Mouse (Mus musculus): Measurements from ENCODE around the gene Fes. TPM values are rescaled to one million over a fixed set of nuclear protein-coding genes. Genes with fewer than 3 reads are reported as not detected.

Fes gene
- total RNA-seq, 2 experiments from 2014 or later: 5.0 to 5.7 TPM

DNA sequence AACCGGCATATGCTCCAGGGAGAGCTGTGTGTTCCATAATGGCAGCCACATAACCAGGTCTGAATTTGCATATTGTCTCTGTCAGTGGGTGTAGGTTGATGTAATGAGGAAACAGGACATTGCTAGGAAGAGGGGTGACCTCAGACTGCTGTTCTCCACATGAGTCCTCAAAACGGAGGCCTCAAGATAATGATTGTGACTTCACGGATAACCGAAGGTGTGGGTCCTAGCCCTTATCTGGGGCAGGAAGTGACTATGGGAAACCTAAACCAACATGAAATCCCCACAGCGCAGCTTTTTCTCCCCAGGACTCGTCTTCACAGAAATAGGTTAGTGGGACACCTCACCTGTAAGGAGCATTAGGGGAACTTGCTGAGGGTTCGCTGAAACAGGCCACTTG is 29.2 kb upstream of the Fes start:
- H3K4me3 ChIP-seq: no peak overlapping the region
- no peak overlapping the region for H3K27ac ChIP-seq
- DNase-seq (ENCODE audit: low spot score in 2 of 2): no peak
- TF ChIP-seq CTCF (conservative IDR thresholded peaks at IDR 0.05): no peak

DNA sequence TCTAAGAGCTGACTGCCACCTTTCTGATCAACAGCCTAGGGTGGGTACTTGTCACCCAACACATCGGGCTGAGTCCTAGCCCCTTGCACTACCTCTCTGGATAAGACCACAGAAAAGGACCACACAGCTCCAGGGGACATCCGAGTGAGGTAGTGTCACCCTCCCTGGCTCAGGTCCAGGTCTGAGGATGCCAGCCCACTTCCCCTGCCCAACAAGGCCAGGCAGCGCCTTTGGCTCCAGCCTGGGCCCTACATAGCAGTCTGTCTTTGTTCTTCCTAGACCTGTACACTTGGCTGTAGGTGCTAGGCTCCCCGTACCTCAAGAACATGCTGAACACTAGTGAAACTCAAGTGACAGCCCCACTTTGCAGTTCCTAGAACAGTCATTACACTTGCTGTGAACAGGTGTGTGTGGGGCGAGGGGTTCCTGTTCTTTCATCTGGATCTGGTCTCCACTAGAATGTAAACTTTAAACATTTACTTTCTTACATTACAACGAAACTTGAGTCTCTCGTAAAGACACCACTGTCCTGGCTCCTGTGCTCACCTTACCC is 26.6 kb upstream of the Fes start:
- Histone ChIP-seq H3K4me3 (no peak overlapping the region), H3K27ac (no peak overlapping the region)
- no peak for TF ChIP-seq CTCF (conservative IDR thresholded peaks at IDR 0.05)
- DNase-seq (ENCODE audit: low spot score in 2 of 2): no peak

DNA sequence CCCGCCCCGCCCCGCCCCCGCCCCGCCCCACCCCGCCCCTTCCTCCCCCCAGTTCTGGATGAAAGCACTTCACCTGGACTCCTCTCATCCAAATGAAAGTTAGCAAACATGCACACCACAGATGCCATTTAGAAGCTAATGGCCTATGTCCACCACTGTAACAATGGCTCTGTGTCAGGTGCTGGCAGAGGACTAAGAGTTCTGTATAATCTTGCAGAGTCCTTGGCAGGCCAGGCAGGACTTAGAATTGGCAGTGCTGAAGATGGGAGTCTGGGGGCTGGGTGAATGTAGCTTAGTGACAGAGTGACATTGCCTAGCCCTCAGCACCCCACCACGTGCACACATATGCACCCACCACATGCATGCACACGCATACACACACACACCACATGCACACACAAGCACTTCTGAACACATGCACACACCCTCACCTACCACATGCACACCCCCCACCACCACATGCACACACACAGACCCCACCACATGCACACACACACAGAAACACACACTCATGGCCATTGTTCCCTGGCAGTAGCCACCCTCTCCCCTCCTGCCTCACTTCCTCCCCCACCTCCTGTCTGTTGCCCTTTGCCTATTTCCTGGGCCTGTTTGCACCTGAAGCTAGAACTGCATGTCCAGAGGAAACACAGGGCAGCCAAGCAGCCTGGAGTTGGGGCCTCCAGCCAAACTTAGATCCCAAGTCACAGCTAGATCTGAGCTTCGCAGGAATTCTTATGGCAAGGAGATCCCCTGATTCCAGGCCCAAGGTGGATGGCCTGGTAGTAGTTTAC is 26.0 kb upstream of the Fes start:
- Histone ChIP-seq H3K27ac (no peak overlapping the region), H3K4me3 (no peak overlapping the region)
- DNase-seq (ENCODE audit: low spot score in 2 of 2): no peak
- TF ChIP-seq CTCF (conservative IDR thresholded peaks at IDR 0.05): no peak

DNA sequence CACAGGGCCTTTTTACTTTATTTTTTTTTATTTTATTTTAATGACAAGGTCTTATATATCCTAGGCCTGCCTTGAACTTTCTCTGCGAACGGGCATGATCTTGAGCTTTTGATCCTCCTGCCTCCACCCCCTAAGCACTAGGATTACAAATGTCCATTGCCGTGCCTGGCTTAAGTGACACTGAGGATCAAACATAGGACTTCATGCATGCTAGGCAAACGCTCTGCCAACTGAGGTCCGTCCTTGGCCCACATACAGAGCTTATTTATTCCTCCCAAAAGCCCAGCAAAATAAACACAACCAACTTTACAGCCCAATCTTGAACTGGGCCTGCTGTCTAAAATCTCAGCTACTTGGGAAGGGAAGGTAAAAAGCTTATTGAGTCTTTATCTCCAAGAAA is 25.0 kb upstream of the Fes start:
- Histone ChIP-seq H3K4me3 (no peak overlapping the region), H3K27ac (no peak overlapping the region)
- no peak for TF ChIP-seq CTCF (conservative IDR thresholded peaks at IDR 0.05)
- no peak for DNase-seq (ENCODE audit: low spot score in 2 of 2)

DNA sequence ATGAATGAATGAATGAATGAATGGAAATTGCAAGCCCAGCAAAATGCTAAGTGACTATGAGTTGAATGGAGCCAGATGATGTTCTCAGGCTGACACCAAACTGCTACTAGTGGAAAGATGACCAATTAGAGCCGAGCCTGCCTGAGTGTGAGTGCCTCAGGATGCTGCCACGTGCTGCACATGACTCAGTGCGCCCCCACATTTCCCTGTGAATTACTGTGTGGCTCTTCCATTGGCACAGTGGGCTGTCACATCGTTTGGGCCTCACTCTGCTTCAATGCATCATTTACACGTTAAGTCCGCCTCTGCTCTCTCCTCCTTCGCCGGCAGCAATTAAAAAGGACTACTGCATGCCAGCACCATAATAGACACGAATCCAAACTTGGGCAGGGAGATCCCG is 24.5 kb upstream of the Fes start:
- no peak overlapping the region for H3K4me3 ChIP-seq
- DNase-seq (ENCODE audit: low spot score in 2 of 2): peak; percentile 65 to 77
- H3K27ac ChIP-seq: no peak overlapping the region
- no peak for TF ChIP-seq CTCF (conservative IDR thresholded peaks at IDR 0.05)

DNA sequence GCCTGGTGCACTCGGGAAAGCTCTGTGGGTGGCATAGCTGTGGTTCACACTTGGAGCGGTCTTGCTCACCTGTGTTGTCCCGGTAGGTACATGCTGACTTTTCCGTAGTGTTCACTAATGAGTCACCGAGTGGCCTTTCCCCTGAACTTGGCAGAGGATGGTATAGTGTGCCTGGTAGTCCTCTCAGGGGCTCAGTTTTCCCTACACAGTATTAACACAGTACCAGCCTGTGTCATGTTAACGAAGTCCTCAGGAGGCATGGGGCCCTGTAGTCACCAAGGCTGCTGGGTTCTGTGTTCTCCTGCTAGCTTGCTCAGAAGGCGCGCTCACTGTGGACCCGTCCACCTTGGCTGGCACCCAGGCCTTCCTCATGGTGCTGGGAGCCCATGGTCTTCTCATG is 22.6 kb upstream of the Fes start:
- no peak for DNase-seq (ENCODE audit: low spot score in 2 of 2)
- Histone ChIP-seq H3K27ac (no peak overlapping the region), H3K4me3 (no peak overlapping the region)
- no peak for TF ChIP-seq CTCF (conservative IDR thresholded peaks at IDR 0.05)

DNA sequence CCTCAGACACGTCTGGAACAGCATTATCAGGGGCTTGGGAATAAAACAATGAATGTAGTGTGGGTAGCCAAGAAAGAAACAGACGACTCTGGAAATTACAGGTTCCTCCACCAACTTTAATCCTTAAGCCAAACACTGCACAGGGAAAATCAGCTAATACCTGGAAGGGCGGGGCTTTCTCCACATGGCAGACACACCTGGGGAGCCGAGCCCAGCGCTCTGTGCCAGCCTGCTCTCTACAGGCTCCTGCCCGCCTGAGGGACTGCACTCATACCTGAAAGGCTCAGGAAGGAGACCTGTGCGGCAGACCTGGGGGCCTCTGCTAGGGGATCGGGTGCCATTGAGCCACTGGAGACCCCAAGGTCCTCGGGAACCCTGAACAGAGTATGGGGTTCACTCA is 20.0 kb upstream of the Fes start:
- no peak for DNase-seq (ENCODE audit: low spot score in 2 of 2)
- no peak overlapping the region for H3K27ac ChIP-seq
- no peak overlapping the region for H3K4me3 ChIP-seq
- no peak for TF ChIP-seq CTCF (conservative IDR thresholded peaks at IDR 0.05)

DNA sequence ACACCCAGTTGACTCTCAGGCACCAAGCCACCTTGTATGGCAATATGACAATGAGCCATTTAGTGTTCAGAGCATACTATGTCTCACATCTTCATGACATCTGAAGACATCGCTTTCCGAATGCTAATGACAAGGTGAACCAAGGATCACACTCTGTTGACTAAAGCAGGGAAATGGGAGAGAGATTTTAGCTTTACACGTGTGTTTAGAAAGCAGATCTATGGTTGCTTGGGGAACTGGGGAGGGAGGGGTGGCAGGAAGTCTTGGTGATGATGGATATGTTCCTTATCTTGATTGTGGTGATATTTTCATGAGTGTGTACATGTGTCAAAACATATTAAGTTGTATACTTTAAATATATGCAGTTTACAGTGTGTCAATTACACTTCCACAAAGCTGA is 18.4 kb upstream of the Fes start:
- DNase-seq (ENCODE audit: low spot score in 2 of 2): no peak
- no peak for TF ChIP-seq CTCF (conservative IDR thresholded peaks at IDR 0.05)
- H3K27ac ChIP-seq: no peak overlapping the region
- H3K4me3 ChIP-seq: no peak overlapping the region

DNA sequence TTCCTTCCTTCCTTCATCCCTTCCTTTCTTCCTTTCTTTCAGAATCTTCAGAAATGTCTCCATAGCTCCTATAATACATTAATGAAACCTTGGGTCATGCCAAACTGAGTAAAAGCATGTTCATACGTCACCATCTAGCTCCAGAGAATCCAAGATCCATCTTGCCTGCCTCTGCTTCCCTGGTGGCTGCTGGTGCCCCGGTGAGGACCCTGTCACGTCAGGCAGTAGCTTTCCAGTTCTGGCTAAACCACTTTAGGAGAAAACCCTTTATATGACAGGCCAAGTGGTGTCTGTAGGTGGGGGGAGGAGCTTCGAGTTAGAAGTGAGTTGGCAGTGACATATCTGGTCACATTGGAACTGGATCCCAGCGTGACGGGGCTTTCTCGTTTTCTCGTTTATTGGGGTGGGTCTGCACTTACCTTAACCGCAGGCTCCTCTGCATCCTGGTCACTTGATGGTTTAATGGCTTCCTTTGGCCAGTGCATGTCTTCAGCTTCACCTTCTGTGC is 17.5 kb upstream of the Fes start, which contains the start of gene Furin:
Gene Furin (minus strand): TSS at position 249 of the 508 bp plus-strand sequence.
- H3K4me3 ChIP-seq: no peak within 1 kb of the TSS
- H3K27ac ChIP-seq: peak within 1 kb of the TSS; percentile 95; the same call in 1 of the 2 replicates
- DNase-seq (ENCODE audit: low spot score in 2 of 2): no peak
- no peak for TF ChIP-seq CTCF (conservative IDR thresholded peaks at IDR 0.05)

DNA sequence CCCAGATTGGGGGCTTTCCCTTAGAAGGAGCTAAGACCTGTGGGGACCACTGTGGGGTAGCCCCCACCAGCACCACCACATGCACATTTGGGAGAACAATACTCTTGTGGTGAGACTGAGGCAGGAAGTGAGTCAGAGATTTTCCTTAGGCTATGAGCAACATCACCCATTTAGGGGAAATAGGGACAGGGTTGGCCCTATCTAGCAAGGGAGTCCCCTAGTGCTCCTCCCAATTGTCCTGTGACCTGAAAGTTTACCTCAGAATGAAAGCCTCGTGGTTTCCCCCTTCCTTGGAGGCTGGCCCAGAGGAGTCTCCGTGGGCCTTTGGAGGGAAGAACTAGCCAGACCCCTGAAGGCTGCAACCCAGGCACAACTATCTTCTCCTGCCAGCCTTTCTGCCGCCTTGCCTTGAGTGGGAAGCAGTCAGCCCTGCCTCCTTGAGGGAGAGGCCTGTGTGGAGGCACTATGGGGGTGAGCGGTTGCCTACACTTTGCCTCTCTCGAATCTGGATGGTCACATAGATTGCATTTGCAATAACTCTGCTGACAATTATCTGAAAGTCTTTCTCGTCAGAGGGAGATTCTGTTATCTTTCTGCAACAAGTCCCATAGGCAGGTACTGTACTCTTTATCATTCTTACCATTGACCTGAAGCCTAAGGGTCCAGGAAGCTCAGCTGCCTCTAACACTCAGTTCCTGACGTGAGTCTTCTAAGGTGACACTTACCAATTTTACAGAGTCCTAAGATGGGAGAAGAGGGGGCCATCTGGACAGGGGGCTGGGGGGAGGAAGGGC is 16.6 kb upstream of the Fes start:
- Histone ChIP-seq H3K27ac (peak overlapping the region; percentile 95), H3K4me3 (no peak overlapping the region)
- DNase-seq (ENCODE audit: low spot score in 2 of 2): no peak
- TF ChIP-seq CTCF (conservative IDR thresholded peaks at IDR 0.05): no peak

DNA sequence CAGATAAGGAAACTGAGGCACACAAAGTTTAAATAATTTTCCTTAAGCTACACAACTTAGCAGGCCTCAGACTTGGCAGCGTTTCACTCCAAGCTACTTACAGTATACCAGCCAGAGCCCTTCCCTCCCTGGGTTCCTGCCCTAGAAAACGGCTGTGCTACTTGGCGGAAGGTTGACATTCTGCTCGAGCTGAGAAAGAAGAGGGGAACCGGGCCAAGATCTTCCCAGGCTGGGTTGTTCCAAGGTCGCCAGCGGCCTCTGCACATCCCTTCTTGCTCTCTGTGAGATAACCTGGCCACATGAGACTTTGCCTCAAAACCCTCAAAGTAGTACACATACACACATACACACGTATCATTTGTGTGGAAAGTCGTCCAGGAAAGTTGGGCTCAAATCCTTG is 15.8 kb upstream of the Fes start:
- peak overlapping the region; percentile 70 for H3K4me3 ChIP-seq

DNA sequence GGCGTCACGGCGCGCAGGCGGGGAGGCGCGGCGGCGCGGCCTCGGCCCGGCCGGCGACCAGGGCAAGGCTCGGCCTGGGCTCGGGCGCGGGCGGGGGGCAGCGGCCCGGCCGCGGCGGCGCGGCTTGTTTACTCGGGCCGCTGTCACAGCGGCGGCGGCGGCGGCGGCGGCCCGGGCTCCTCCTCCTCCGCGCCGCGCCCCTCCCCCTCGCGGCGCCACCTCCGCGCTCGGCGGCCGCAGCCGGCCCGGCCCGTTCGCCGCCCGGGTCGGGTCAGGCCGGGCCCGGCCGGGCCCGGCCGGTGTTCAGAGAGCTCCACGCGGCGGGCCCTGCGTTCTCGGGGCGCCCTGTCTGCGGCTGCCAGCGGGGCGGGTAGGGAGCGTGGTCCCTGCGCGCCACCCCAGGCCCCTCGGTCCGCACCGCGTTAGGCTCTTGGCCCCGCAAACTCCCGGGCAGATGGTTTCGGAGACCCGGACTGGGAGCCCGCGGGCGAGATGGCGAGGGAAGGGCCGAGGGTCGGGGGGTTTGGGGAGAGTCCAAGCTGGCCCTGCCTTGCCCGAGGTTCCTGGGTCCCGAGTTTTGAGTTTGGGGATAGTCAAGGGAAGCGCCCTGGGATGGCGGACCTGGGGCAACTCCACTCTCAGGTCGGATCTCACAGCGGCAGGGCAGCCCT is 15.0 kb upstream of the Fes start:
- TF ChIP-seq CTCF (conservative IDR thresholded peaks at IDR 0.05): no peak
- Histone ChIP-seq H3K27ac (peak overlapping the region; percentile 95), H3K4me3 (peak overlapping the region; percentile 70)
- peak in 1 of 2 experiments; percentile 53 for DNase-seq (ENCODE audit: low spot score in 2 of 2)

More for the DNA sequence above, 15.8 kb upstream of the Fes start:
- peak overlapping the region; percentile 95 for H3K27ac ChIP-seq
- no peak for TF ChIP-seq CTCF (conservative IDR thresholded peaks at IDR 0.05)
- DNase-seq (ENCODE audit: low spot score in 2 of 2): no peak
